Mouse (Mus musculus): ENCODE data around the gene Mif4gd. TPM values are rescaled to one million over a fixed set of nuclear protein-coding genes. Genes with fewer than 3 reads are reported as not detected.
A peak's percentile ranks its signal among the peaks of the same experiment; 100 is the strongest.

Gene Mif4gd
- polyA plus RNA-seq, 1 experiment from 2014 or later: 18.8 TPM

DNA sequence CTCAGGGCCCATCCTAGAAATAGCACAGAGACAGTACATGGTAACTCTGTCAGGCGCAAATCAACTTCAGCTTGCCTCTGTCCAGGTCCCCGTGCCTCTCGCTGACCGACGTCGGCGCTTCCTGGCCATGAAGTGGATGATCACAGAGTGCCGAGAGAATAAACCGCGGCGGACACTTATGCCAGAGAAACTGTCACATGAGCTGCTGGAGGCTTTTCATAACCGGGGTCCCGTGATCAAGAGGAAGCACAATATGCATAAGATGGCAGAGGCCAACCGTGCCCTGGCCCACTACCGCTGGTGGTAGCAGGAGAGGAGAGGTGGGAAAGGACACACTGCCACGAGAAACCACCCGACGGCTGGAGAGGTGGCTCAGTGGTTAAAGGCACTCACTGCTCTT, 6.0 kb downstream of the Mif4gd start:
- Histone ChIP-seq H3K9ac (no peak overlapping the region), H3K4me2 (replicated peaks) (no peak overlapping the region), H3K27ac (no peak overlapping the region), H3K4me1 (peaks cover 31% of the 10 kb centered on the region), H3K4me3 (no peak overlapping the region), H3K27me3 (no peaks in the 10 kb centered on the region), H3K36me3 (peaks cover 53% of the 10 kb centered on the region), H3K9me3 (no peaks in the 10 kb centered on the region)
- no peak for ATAC-seq (ENCODE audit: low FRiP score, low read depth)
- WGBS: 93% methylated on average over 18 of the region's 18 CpGs

GRCm38 (mm10) chr11:115604304-115604696, 8.5 kb downstream of the Mif4gd start:
- Histone ChIP-seq H3K4me1 (peaks cover 32% of the 10 kb centered on the region), H3K4me2 (replicated peaks) (peak overlapping the region; percentile 97), H3K4me3 (peak overlapping the region; percentile 98), H3K36me3 (peaks cover 58% of the 10 kb centered on the region), H3K9me3 (no peaks in the 10 kb centered on the region), H3K27me3 (no peaks in the 10 kb centered on the region), H3K27ac (peak overlapping the region; percentile 83), H3K9ac (peak overlapping the region; percentile 97)
- under 1% methylated on average over 26 of the region's 26 CpGs for WGBS
- peak; percentile 30 for ATAC-seq (ENCODE audit: low FRiP score, low read depth)

GRCm38 (mm10) chr11:115603476-115604303, 9.1 kb downstream of the Mif4gd start, which contains the start of the genes Mrps7 and Gga3:
Gene Mrps7 (plus strand): TSS chr11:115603925.
Gene Gga3 (minus strand): TSS chr11:115604051.
- peak; percentile 97 for ATAC-seq (ENCODE audit: low FRiP score, low read depth)
- Histone ChIP-seq H3K4me1 (peaks cover 32% of the 10 kb centered on the region), H3K9ac (peak within 1 kb of the TSS; percentile 97), H3K4me2 (replicated peaks) (peak within 1 kb of the TSS; percentile 97), H3K27ac (peak within 1 kb of the TSS; percentile 83), H3K27me3 (no peaks in the 10 kb centered on the region), H3K4me3 (peak within 1 kb of the TSS; percentile 98), H3K36me3 (peaks cover 52% of the 10 kb centered on the region), H3K9me3 (no peaks in the 10 kb centered on the region)
- WGBS: under 1% methylated on average over 86 of the region's 93 CpGs

DNA sequence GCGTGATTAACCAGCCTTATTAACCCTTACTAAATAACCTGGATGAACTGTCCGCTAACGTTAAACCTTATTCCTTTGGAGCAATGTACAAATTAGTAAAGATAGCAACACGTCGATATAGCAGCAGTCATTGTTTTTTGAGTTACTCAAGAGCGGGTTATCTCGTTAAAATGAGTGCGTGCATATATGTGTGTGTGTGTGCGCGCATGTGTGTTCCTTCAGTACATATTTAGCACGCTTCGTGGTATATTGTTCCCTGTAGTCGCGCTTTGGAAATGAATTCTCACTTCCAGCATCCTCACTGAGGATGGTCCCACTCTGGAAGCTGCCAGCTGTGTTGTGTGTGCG, 9.7 kb downstream of the Mif4gd start:
- ATAC-seq (ENCODE audit: low FRiP score, low read depth): no peak; the same call in 1 of the 2 replicates
- peak overlapping the region; percentile 98 for H3K4me3 ChIP-seq
- peaks cover 50% of the 10 kb centered on the region for H3K36me3 ChIP-seq
- 2% methylated on average over 15 of the region's 15 CpGs for WGBS
- no peaks in the 10 kb centered on the region for H3K27me3 ChIP-seq
- H3K27ac ChIP-seq: peak overlapping the region; percentile 83
- H3K4me1 ChIP-seq: peaks cover 32% of the 10 kb centered on the region
- H3K9me3 ChIP-seq: no peaks in the 10 kb centered on the region
- peak overlapping the region; percentile 97 for H3K4me2 ChIP-seq (replicated peaks)
- peak overlapping the region; percentile 97 for H3K9ac ChIP-seq

- Histone ChIP-seq H3K9ac (no peak overlapping the region; the same call in 1 of the 2 replicates), H3K4me1 (peaks cover 32% of the 10 kb centered on the region), H3K4me2 (replicated peaks) (no peak overlapping the region), H3K27me3 (no peaks in the 10 kb centered on the region), H3K4me3 (no peak overlapping the region), H3K27ac (no peak overlapping the region), H3K9me3 (no peaks in the 10 kb centered on the region), H3K36me3 (peaks cover 49% of the 10 kb centered on the region)
- WGBS: 86% methylated on average over 4 of the region's 4 CpGs
- ATAC-seq (ENCODE audit: low FRiP score, low read depth): no peak
Measured at GRCm38 (mm10) chr11:115601174-115601573, 11.6 kb downstream of the Mif4gd start.

DNA sequence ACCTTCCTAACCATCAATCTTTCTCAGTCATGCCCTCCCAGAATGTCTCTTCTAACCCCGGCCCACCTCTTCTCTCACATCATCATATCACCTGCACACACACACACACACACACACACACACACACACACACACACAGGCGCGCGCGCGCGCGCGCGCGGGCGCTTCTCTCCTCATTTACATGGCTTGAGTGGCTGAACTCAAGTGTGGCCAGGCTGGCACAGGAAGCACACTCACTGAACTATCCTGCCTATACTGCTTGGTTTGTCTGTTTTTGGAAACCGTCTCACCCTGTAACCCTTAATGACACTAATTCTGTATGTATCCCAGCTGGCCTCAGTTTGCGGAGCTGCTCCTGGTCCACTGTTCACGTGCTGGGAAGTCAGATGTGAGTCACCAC, 12.0 kb downstream of the Mif4gd start:
- 93% methylated on average over 15 of the region's 15 CpGs for WGBS
- H3K4me2 ChIP-seq (replicated peaks): no peak overlapping the region
- ATAC-seq (ENCODE audit: low FRiP score, low read depth): no peak
- H3K4me3 ChIP-seq: no peak overlapping the region
- no peak overlapping the region; the same call in 1 of the 2 replicates for H3K9ac ChIP-seq
- H3K27ac ChIP-seq: no peak overlapping the region
- H3K9me3 ChIP-seq: no peaks in the 10 kb centered on the region
- H3K36me3 ChIP-seq: peaks cover 49% of the 10 kb centered on the region
- H3K4me1 ChIP-seq: peaks cover 32% of the 10 kb centered on the region
- no peaks in the 10 kb centered on the region for H3K27me3 ChIP-seq

DNA sequence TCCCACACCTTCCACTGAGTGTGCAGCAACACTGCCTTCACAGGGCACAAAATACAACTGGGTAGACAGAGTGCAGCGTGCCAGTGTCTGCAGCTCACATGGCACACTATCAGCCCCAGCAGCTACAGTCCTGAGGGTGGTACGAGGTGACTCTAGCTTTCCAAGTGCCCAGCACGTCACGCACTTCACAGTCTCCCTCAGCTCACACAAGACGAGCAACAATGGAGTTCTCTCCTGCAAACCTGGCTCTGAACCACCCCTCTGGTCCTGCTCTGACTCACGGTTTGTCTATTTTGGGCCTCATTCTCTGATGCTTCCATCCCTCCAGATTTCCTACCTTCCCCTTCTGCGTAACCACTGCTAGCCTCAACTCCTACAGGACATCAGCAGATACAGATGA, 13.0 kb downstream of the Mif4gd start:
- WGBS: 94% methylated on average over 7 of the region's 7 CpGs
- H3K36me3 ChIP-seq: peaks cover 54% of the 10 kb centered on the region
- H3K9ac ChIP-seq: no peak overlapping the region
- H3K4me2 ChIP-seq (replicated peaks): no peak overlapping the region
- no peak for ATAC-seq (ENCODE audit: low FRiP score, low read depth)
- no peak overlapping the region for H3K4me3 ChIP-seq
- no peaks in the 10 kb centered on the region for H3K27me3 ChIP-seq
- peaks cover 21% of the 10 kb centered on the region for H3K4me1 ChIP-seq
- no peaks in the 10 kb centered on the region for H3K9me3 ChIP-seq
- H3K27ac ChIP-seq: no peak overlapping the region

DNA sequence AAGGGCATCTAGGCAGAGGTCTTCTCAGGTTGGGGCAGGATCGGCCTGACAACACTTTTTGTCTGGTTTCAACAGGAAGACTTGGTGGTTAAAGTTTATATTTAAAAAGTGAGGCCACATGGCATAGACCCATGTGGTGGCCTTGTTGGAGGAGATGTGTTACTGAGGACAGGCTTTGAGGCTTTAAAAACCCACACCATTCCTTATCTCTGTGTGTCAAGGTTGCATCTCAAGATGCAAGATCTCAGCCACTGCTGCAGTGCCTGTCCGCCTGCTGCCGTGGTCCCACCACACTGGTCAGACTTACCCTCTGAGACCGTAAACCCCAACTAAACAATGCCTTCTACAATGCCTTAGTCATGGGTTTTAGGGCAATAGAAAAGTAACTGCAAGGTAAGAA, 14.5 kb downstream of the Mif4gd start:
- Histone ChIP-seq H3K27me3 (no peaks in the 10 kb centered on the region), H3K9me3 (no peaks in the 10 kb centered on the region), H3K4me1 (peaks cover 18% of the 10 kb centered on the region), H3K36me3 (peaks cover 68% of the 10 kb centered on the region), H3K9ac (no peak overlapping the region), H3K4me3 (no peak overlapping the region), H3K27ac (no peak overlapping the region), H3K4me2 (replicated peaks) (no peak overlapping the region)
- no peak for ATAC-seq (ENCODE audit: low FRiP score, low read depth)
- 93% methylated on average over 4 of the region's 4 CpGs for WGBS

DNA sequence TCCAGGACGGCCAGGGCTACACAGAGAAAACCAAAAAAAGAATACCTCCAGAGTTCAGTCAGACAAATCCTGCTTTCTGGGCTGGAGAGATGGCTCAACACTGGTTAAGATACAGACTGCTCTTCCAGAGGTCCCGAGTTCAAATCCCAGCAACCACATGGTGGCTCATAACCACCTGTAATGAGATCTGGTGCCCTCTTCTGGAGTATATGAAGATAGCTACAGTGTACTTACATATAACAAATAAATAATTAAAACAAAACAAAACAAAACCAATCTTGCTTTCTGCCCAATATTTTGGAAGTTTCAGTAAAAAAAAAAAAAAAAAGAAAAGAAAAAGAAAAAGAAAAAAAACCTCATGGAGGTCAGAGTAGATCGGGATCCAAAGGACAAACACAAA, 17.6 kb downstream of the Mif4gd start:
- ATAC-seq (ENCODE audit: low FRiP score, low read depth): no peak
- Histone ChIP-seq H3K4me2 (replicated peaks) (no peak overlapping the region), H3K27me3 (no peaks in the 10 kb centered on the region), H3K9me3 (no peaks in the 10 kb centered on the region), H3K9ac (no peak overlapping the region), H3K4me3 (no peak overlapping the region), H3K36me3 (peaks cover 82% of the 10 kb centered on the region), H3K27ac (no peak overlapping the region), H3K4me1 (no peaks in the 10 kb centered on the region)
- 92% methylated on average over 3 of the region's 3 CpGs for WGBS

- ATAC-seq (ENCODE audit: low FRiP score, low read depth): no peak
- peaks cover 95% of the 10 kb centered on the region for H3K36me3 ChIP-seq
- no peak overlapping the region for H3K4me3 ChIP-seq
- no peaks in the 10 kb centered on the region for H3K27me3 ChIP-seq
- no peak overlapping the region for H3K9ac ChIP-seq
- H3K27ac ChIP-seq: no peak overlapping the region
- H3K4me1 ChIP-seq: no peaks in the 10 kb centered on the region
- no peaks in the 10 kb centered on the region for H3K9me3 ChIP-seq
- no peak overlapping the region for H3K4me2 ChIP-seq (replicated peaks)
- whole genome bisulfite sequencing: 85% methylated on average over 2 of the region's 2 CpGs
Measured at GRCm38 (mm10) chr11:115590526-115591075, 22.2 kb downstream of the Mif4gd start.

DNA sequence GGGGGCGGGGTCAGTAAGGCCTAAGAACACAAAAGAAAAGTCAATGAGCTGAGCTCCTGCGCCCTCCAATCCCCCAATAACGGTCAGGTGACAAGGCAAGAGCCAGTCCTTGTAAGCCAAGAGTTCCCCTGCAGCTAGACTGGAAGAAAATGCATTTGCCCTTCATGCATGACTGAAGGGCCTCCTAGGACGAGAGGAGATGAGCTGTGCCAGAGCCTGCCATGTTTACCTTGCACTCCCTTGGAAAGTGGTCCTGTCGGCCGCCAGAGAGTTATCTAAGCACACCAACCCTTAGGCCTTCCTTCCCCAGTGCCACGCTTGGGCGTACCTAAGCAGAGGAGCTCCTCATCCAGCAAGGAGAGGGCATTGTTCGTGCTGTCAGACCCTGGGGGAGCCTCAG, 24.8 kb downstream of the Mif4gd start:
- no peak overlapping the region for H3K4me2 ChIP-seq (replicated peaks)
- no peaks in the 10 kb centered on the region for H3K9me3 ChIP-seq
- WGBS: 84% methylated on average over 9 of the region's 9 CpGs
- no peak overlapping the region for H3K9ac ChIP-seq
- no peaks in the 10 kb centered on the region for H3K27me3 ChIP-seq
- no peak overlapping the region for H3K27ac ChIP-seq
- no peak overlapping the region for H3K4me3 ChIP-seq
- H3K36me3 ChIP-seq: peaks cover 96% of the 10 kb centered on the region
- ATAC-seq (ENCODE audit: low FRiP score, low read depth): no peak
- no peaks in the 10 kb centered on the region for H3K4me1 ChIP-seq

DNA sequence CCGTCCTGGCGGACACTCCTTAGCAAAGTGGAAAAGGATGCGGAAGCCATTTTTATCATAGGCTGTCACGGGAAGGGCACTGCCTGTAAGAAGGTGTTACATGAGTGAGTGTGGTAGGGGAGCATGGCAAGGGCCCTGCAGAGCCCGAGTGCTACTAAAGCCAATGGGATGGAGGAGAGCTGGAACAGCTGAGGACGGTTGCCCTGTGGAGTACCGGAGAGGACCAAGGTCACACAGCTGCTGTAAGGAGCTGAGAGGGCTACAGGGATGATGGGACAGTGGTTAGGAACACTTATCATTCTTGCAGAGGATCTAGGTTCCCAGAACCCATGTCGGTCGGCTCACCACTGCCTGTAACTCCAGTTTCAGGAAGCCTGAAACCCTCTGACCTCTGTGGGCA, 26.4 kb downstream of the Mif4gd start:
- Histone ChIP-seq H3K27ac (no peak overlapping the region), H3K4me1 (no peaks in the 10 kb centered on the region), H3K27me3 (no peaks in the 10 kb centered on the region), H3K9ac (no peak overlapping the region), H3K9me3 (no peaks in the 10 kb centered on the region), H3K4me3 (no peak overlapping the region), H3K4me2 (replicated peaks) (no peak overlapping the region), H3K36me3 (peaks cover 96% of the 10 kb centered on the region)
- no peak for ATAC-seq (ENCODE audit: low FRiP score, low read depth)
- 90% methylated on average over 9 of the region's 9 CpGs for WGBS
